Mouse (Mus musculus) hindbrain, embryonic 15.5 days (tissue): ENCODE measurements at regions not wholly inside any gene's neighbourhood (a gene's known extent, or its start where the extent isn't known, plus 50 kb on each side); places are given as distances from the start of the nearest gene placed in this dataset.

Source experiments
- ATAC-seq: fragments of 200-750 bp; cut with Nextera tagmentation; 2 replicates; pipeline ENCODE4 v1.8.0; 2017; ENCODE audit warnings: low read depth, moderate number of reproducible peaks, moderate TSS enrichment; ENCODE audit not compliant: low FRiP score
- H3K27ac ChIP-seq: fragments of 300-500 bp; sonication (generic); replicated peaks from 2 replicates; pipeline ENCODE4 v1.5.1; 2015; ENCODE audit warnings: mild to moderate bottlenecking, inconsistent platforms
- H3K27me3 ChIP-seq: fragments of 300-500 bp; sonication (generic); 2 replicates; pipeline ENCODE4 v1.6.1; 2015; ENCODE audit warnings: control low read depth, inconsistent platforms
- H3K36me3 ChIP-seq: fragments of 300-500 bp; sonication (generic); 2 replicates; pipeline ENCODE4 v1.6.1; 2015; ENCODE audit warnings: control low read depth, inconsistent platforms
- H3K4me1 ChIP-seq: fragments of 300-500 bp; sonication (generic); replicated peaks from 2 replicates; pipeline ENCODE4 v1.6.1; 2015; ENCODE audit warnings: control low read depth, inconsistent platforms
- H3K4me2 ChIP-seq: fragments of 300-500 bp; sonication (generic); 2 replicates; pipeline ENCODE4 v1.6.1; 2015; ENCODE audit warnings: moderate library complexity, mild to moderate bottlenecking, inconsistent platforms
- H3K4me3 ChIP-seq: fragments of 300-500 bp; sonication (generic); 2 replicates; pipeline ENCODE4 v1.5.1; 2015; ENCODE audit warnings: mild to moderate bottlenecking, inconsistent platforms
- H3K9ac ChIP-seq: fragments of 300-500 bp; sonication (generic); 2 replicates; pipeline ENCODE4 v1.6.1; 2015; ENCODE audit warnings: inconsistent platforms
- H3K9me3 ChIP-seq: fragments of 300-500 bp; sonication (generic); 2 replicates; pipeline ENCODE4 v1.6.1; 2016; ENCODE audit warnings: control low read depth, inconsistent platforms
- WGBS: fragments of 180-500 bp; shearing (Covaris S2); methylation state at CpG from one replicate; pipeline ENCODE4 v1.1.7; 2015; 5-methylcytosine and 5-hydroxymethylcytosine counted together

GRCm38 (mm10) chr13:60054081-60054480 is 123.1 kb downstream of the Gas1 start:
- H3K4me3 ChIP-seq, result no peak overlapping the region
- no peaks in the 10 kb centered on the region for H3K36me3 ChIP-seq
- H3K4me2 ChIP-seq, result no peak overlapping the region
- no peak for ATAC-seq
- no peak overlapping the region for H3K9ac ChIP-seq
- peaks cover 15% of the 10 kb centered on the region; the same call in 1 of the 2 replicates for H3K4me1 ChIP-seq
- 76% methylated on average over 9 of the region's 9 CpGs for WGBS
- H3K27ac ChIP-seq, result no peak overlapping the region
- no peaks in the 10 kb centered on the region for H3K9me3 ChIP-seq
- no peaks in the 10 kb centered on the region for H3K27me3 ChIP-seq

GRCm38 (mm10) chr13:60051866-60052265 is 125.3 kb downstream of the Gas1 start:
- 87% methylated on average over 1 of the region's 1 CpGs for WGBS
- Histone ChIP-seq H3K9me3 (no peaks in the 10 kb centered on the region), H3K4me1 (0 out of 2 replicates have a peak, but pooled peaks cover 5% of the 10 kb centered on the region), H3K27ac (no peak overlapping the region), H3K27me3 (no peaks in the 10 kb centered on the region), H3K36me3 (no peaks in the 10 kb centered on the region), H3K4me3 (no peak overlapping the region), H3K9ac (no peak overlapping the region), H3K4me2 (no peak overlapping the region)
- no peak for ATAC-seq

GRCm38 (mm10) chr13:60050799-60051580 is 126.2 kb downstream of the Gas1 start:
- Histone ChIP-seq H3K36me3 (no peaks in the 10 kb centered on the region), H3K4me1 (peaks cover 5% of the 10 kb centered on the region; the same call in 1 of the 2 replicates), H3K27ac (no peak overlapping the region), H3K27me3 (no peaks in the 10 kb centered on the region), H3K9me3 (no peaks in the 10 kb centered on the region), H3K4me3 (no peak overlapping the region), H3K4me2 (no peak overlapping the region), H3K9ac (no peak overlapping the region)
- peak; percentile 67; the same call in 1 of the 2 replicates for ATAC-seq
- WGBS, result 48% methylated on average over 9 of the region's 9 CpGs

GRCm38 (mm10) chr13:60049703-60050102 is 127.5 kb downstream of the Gas1 start:
- Histone ChIP-seq H3K4me1 (peaks cover 13% of the 10 kb centered on the region; the same call in 1 of the 2 replicates), H3K27ac (no peak overlapping the region), H3K27me3 (no peaks in the 10 kb centered on the region), H3K4me3 (no peak overlapping the region), H3K9me3 (no peaks in the 10 kb centered on the region), H3K36me3 (no peaks in the 10 kb centered on the region), H3K9ac (no peak overlapping the region), H3K4me2 (no peak overlapping the region)
- 57% methylated on average over 3 of the region's 3 CpGs for WGBS
- no peak for ATAC-seq

GRCm38 (mm10) chr13:60047791-60048730 is 129.1 kb downstream of the Gas1 start:
- no peak for ATAC-seq
- WGBS, result 62% methylated on average over 9 of the region's 9 CpGs
- Histone ChIP-seq H3K4me1 (peaks cover 14% of the 10 kb centered on the region; the same call in 1 of the 2 replicates), H3K27me3 (no peaks in the 10 kb centered on the region), H3K9ac (no peak overlapping the region), H3K36me3 (no peaks in the 10 kb centered on the region), H3K4me3 (no peak overlapping the region), H3K4me2 (no peak overlapping the region), H3K9me3 (no peaks in the 10 kb centered on the region), H3K27ac (no peak overlapping the region)

GRCm38 (mm10) chr13:60045752-60046151 is 131.4 kb downstream of the Gas1 start:
- Histone ChIP-seq H3K4me2 (no peak overlapping the region), H3K27ac (no peak overlapping the region), H3K4me1 (peaks cover 10% of the 10 kb centered on the region; the same call in 1 of the 2 replicates), H3K4me3 (no peak overlapping the region), H3K36me3 (no peaks in the 10 kb centered on the region), H3K9me3 (no peaks in the 10 kb centered on the region), H3K27me3 (no peaks in the 10 kb centered on the region), H3K9ac (no peak overlapping the region)
- ATAC-seq, result no peak
- WGBS, result 35% methylated on average over 4 of the region's 4 CpGs

- WGBS, result 35% methylated on average over 6 of the region's 6 CpGs
- Histone ChIP-seq H3K9me3 (no peaks in the 10 kb centered on the region), H3K4me3 (no peak overlapping the region), H3K4me2 (no peak overlapping the region), H3K36me3 (no peaks in the 10 kb centered on the region), H3K27me3 (no peaks in the 10 kb centered on the region), H3K9ac (no peak overlapping the region), H3K4me1 (peaks cover 9% of the 10 kb centered on the region; the same call in 1 of the 2 replicates), H3K27ac (no peak overlapping the region)
- ATAC-seq, result no peak
Measured at GRCm38 (mm10) chr13:60044876-60045275, 132.3 kb downstream of the Gas1 start.

GRCm38 (mm10) chr13:60042443-60042842 is 134.7 kb downstream of the Gas1 start:
- no peaks in the 10 kb centered on the region for H3K27me3 ChIP-seq
- 81% methylated on average over 2 of the region's 2 CpGs for WGBS
- no peak overlapping the region for H3K9ac ChIP-seq
- no peak for ATAC-seq
- no peaks in the 10 kb centered on the region for H3K36me3 ChIP-seq
- no peaks in the 10 kb centered on the region for H3K9me3 ChIP-seq
- H3K4me1 ChIP-seq, result peaks cover 9% of the 10 kb centered on the region; the same call in 1 of the 2 replicates
- no peak overlapping the region for H3K4me2 ChIP-seq
- no peak overlapping the region for H3K4me3 ChIP-seq
- no peak overlapping the region for H3K27ac ChIP-seq

- H3K4me2 ChIP-seq, result no peak overlapping the region
- 94% methylated on average over 7 of the region's 7 CpGs for WGBS
- H3K9me3 ChIP-seq, result no peaks in the 10 kb centered on the region
- no peak overlapping the region for H3K4me3 ChIP-seq
- no peaks in the 10 kb centered on the region for H3K27me3 ChIP-seq
- no peaks in the 10 kb centered on the region for H3K36me3 ChIP-seq
- H3K9ac ChIP-seq, result no peak overlapping the region
- no peaks in the 10 kb centered on the region for H3K4me1 ChIP-seq
- H3K27ac ChIP-seq, result no peak overlapping the region
- no peak for ATAC-seq
Measured at GRCm38 (mm10) chr13:60035536-60036130, 141.5 kb downstream of the Gas1 start.

- no peaks in the 10 kb centered on the region for H3K36me3 ChIP-seq
- no peaks in the 10 kb centered on the region for H3K27me3 ChIP-seq
- H3K9me3 ChIP-seq, result no peaks in the 10 kb centered on the region
- peaks cover 7% of the 10 kb centered on the region; the same call in 1 of the 2 replicates for H3K4me1 ChIP-seq
- no peak overlapping the region for H3K27ac ChIP-seq
- H3K9ac ChIP-seq, result no peak overlapping the region
- WGBS, result 88% methylated on average over 2 of the region's 2 CpGs
- H3K4me2 ChIP-seq, result no peak overlapping the region
- ATAC-seq, result no peak
- no peak overlapping the region for H3K4me3 ChIP-seq
Measured at GRCm38 (mm10) chr13:60033116-60033515, 144.0 kb downstream of the Gas1 start.

GRCm38 (mm10) chr13:60032586-60032985 is 144.6 kb downstream of the Gas1 start:
- H3K27me3 ChIP-seq, result no peaks in the 10 kb centered on the region
- H3K4me1 ChIP-seq, result peaks cover 7% of the 10 kb centered on the region; the same call in 1 of the 2 replicates
- no peak for ATAC-seq
- H3K4me2 ChIP-seq, result no peak overlapping the region
- no peak overlapping the region for H3K9ac ChIP-seq
- H3K9me3 ChIP-seq, result no peaks in the 10 kb centered on the region
- H3K27ac ChIP-seq, result no peak overlapping the region
- 90% methylated on average over 5 of the region's 5 CpGs for WGBS
- no peaks in the 10 kb centered on the region for H3K36me3 ChIP-seq
- no peak overlapping the region for H3K4me3 ChIP-seq
